Mouse (Mus musculus) spleen, adult 18-20 months (tissue): ENCODE measurements around the gene Tspan12.

Experiments
- DNase-seq, 2 experiments: peaks; one replicate each; pipeline ENCODE4 v3.0.0; 2022; ENCODE audit warnings: mixed read lengths in 2 of 2

The Tspan12 gene

DNA sequence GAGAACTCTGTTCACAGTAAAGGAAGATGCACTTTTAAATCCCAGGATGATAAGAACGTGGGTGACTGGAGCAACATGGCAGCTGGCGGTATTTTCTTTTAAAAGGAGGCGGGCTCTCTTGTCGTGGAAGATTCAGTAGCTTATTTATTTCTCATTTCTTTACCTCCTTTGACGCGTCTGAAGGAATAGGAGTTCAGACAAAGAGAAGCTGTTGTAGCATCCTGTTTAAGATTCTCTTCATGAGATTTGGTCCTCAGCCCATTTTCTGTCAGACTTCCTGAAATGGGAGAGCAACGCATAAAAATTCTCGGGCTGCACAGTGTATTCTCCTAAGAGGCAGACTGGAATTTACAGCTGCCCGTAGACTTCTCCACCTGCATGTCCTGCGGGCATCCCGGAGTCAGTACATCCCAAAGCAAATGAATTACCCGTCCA is 84.5 kb downstream of the Tspan12 start:
- DNase-seq, result no peak

DNA sequence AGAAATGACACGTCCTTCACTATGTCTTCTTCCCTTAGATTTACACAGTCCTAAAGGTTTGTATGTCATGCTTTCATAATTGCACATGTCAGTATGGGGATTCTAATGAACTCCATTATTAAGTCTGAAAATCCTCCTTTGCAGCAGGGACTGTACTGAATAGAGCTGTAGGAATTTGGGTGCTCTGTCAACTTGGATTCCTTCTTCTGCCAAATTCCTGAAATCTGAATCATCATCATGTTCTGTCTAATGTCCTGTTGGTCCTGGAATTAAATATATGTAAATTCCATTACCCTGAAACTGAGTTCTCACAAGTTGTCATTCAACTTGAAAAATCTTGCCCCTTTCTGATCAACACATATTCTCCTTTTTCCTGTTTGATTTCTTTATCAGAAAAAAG is 104.8 kb downstream of the Tspan12 start:
- no peak for DNase-seq

DNA sequence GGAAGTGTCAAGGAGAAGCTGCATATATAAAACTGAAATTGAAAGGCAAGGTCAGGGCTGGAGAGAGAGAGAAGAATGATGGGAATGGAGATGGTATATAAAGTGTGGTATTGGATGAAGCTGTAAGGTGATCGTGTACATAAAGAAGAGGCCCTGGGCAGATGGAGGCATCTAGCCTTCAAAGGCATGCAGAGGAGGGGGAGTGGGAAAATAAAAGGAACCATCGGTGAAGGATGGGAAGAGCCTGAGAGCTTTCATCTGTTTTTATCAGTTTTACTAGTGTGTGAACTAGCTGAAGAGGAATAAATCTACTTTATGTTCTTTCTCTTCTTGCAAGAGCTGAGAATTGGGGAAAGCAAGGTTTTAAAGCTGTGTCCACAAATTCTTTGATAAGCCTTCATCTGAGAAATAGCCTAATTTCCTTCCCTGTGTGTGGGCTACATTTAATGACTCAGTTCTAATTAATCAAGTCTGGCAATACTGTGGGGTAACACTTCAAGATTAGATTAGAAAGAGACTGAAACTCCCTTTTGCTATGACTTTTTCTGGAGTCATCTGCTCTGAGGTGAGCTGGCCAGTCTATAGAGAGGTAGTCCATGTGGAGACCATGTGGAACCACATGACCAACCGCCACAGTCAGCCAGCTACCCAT is 107.6 kb downstream of the Tspan12 start:
- DNase-seq, result no peak

DNA sequence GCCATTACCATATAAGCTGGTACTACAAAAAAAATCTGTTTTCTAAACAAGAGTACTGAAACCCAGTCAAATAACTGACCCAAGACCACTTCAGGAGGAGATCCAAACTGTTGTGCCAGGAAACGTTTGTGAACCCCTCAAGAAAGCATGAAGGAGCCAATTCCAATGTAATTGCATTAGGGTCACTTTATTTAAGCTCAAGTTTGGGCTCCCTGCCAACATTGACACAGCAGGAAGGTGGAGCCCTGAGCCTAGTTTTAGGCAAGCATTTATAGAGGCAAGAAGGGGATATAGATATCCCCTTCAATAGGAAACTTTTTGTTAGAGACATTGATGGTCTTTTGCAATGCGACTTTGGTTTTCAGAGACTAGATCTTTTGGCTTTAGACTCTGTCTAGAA is 111.7 kb downstream of the Tspan12 start:
- no peak for DNase-seq

DNA sequence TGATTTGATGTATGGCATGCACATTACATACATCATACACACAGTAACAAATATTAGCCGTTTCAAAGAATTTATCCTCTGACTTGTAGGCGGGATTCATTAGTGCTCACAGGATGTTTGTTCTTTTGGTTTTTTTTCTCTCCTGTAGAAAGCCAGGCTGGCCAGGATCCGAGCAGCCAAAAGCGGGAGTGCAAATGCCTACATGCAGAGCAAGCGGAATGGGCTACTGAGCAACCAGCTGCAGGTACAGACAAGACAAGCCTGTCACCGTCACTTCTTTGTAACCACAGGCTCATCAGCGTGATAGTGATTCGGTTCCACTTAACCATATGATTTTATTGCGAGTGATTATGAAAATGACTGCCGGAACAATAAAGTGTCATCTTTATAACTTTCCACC is 130.1 kb downstream of the Tspan12 start:
- DNase-seq, result no peak
